Mouse (Mus musculus) CH12.LX (cell line): ENCODE measurements around the gene Rnaseh2c. TPM values are rescaled to one million over a fixed set of nuclear protein-coding genes. Genes with fewer than 3 reads are reported as not detected.
A peak's percentile ranks its signal among the peaks of the same experiment; 100 is the strongest.

Experiments
- DNase-seq: peaks from one replicate; pipeline ENCODE4 v3.0.0-alpha.2; 2013; ENCODE audit errors: extremely low read depth
- H3K27ac ChIP-seq: 2 replicates; pipeline ENCODE4 v1.5.1; 2012; ENCODE audit warnings: low read depth, mild to moderate bottlenecking, control low read depth, moderate library complexity; ENCODE audit not compliant: insufficient read depth
- H3K27me3 ChIP-seq: replicated peaks from 2 replicates; pipeline ENCODE3; 2012; ENCODE audit warnings: inconsistent platforms
- H3K36me3 ChIP-seq, 2 experiments: replicated peaks in 1 of 2; 2 replicates each; pipeline versions ENCODE3 to v1.6.1; 2012; ENCODE audit warnings: inconsistent platforms in 1 of 2, low read length in 1 of 2, mild to moderate bottlenecking in 1 of 2, mixed read lengths in 1 of 2, moderate library complexity in 1 of 2; ENCODE audit not compliant: control insufficient read depth in 1 of 2, insufficient read depth in 1 of 2
- H3K4me1 ChIP-seq, 2 experiments: 2 replicates each; pipeline ENCODE4 v1.6.1; 2012; ENCODE audit warnings: inconsistent platforms in 1 of 2, moderate library complexity in 1 of 2; ENCODE audit not compliant: insufficient read depth in 2 of 2, control insufficient read depth in 1 of 2
- H3K4me2 ChIP-seq: 2 replicates; pipeline ENCODE4 v1.6.1; 2012; ENCODE audit warnings: low read depth, mild to moderate bottlenecking, control low read depth; ENCODE audit not compliant: poor library complexity, insufficient read depth, severe bottlenecking
- H3K4me3 ChIP-seq, 3 experiments: fragments of 150-350 bp in 1 of 3; sonication (generic) in 1 of 3; replicated peaks in 1 of 3; 2 replicates each; pipeline versions ENCODE3 to v1.5.1; 2011 to 2012; ENCODE audit warnings: low read depth in 2 of 3, low read length in 2 of 3, mild to moderate bottlenecking in 2 of 3, moderate library complexity in 2 of 3, control low read depth in 1 of 3, improper control_type of control experiment in 1 of 3, inconsistent platforms in 1 of 3, mixed read lengths in 1 of 3; ENCODE audit not compliant: poor library complexity in 1 of 3
- H3K79me2 ChIP-seq: replicated peaks from 2 replicates; pipeline ENCODE4 v1.6.1; 2012; ENCODE audit warnings: mild to moderate bottlenecking, moderate library complexity; ENCODE audit not compliant: control insufficient read depth, poor library complexity, insufficient read depth, severe bottlenecking; ENCODE audit errors: extremely low read depth
- H3K9ac ChIP-seq: 2 replicates; pipeline ENCODE4 v1.6.1; 2012; ENCODE audit warnings: low read depth, mild to moderate bottlenecking, control low read depth, moderate library complexity; ENCODE audit not compliant: insufficient read depth
- H3K9me3 ChIP-seq: replicated peaks from 2 replicates; pipeline ENCODE3; 2012; ENCODE audit warnings: low read length, inconsistent platforms, mixed read lengths
- BHLHE40 ChIP-seq: IDR thresholded peaks from 2 replicates; pipeline ENCODE4 v1.6.1; 2011; ENCODE audit warnings: mild to moderate bottlenecking, low read depth, low read length, improper control_type of control experiment
- CHD2 ChIP-seq: IDR thresholded peaks from 2 replicates; pipeline ENCODE4 v1.6.1; 2011; ENCODE audit warnings: low read length, improper control_type of control experiment
- E2F4 ChIP-seq: IDR thresholded peaks from 2 replicates; pipeline ENCODE4 v1.6.1; 2011; ENCODE audit warnings: low read depth, low read length, improper control_type of control experiment; ENCODE audit not compliant: insufficient replicate concordance
- EP300 ChIP-seq: IDR thresholded peaks from 2 replicates; pipeline ENCODE4 v1.6.1; 2011; ENCODE audit warnings: low read length, improper control_type of control experiment
- ETS1 ChIP-seq: conservative IDR thresholded peaks from 2 replicates; pipeline ENCODE4 v1.6.1; 2012; ENCODE audit warnings: low read depth, mild to moderate bottlenecking, inconsistent platforms, low read length, improper control_type of control experiment, moderate library complexity
- HCFC1 ChIP-seq: IDR thresholded peaks from 2 replicates; pipeline ENCODE4 v1.6.1; 2012; ENCODE audit warnings: low read depth, mild to moderate bottlenecking, inconsistent platforms, low read length, improper control_type of control experiment
- IRF4 ChIP-seq: IDR thresholded peaks from 2 replicates; pipeline ENCODE4 v1.6.1; 2014; ENCODE audit warnings: low read depth, mild to moderate bottlenecking, inconsistent platforms, low read length, improper control_type of control experiment
- MAFK ChIP-seq: IDR thresholded peaks from 2 replicates; pipeline ENCODE4 v1.6.1; 2011; ENCODE audit warnings: low read length, improper control_type of control experiment; ENCODE audit not compliant: insufficient replicate concordance
- MEF2A ChIP-seq: IDR thresholded peaks from 2 replicates; pipeline ENCODE4 v1.6.1; 2014; ENCODE audit warnings: low read depth, mild to moderate bottlenecking, inconsistent platforms, low read length, improper control_type of control experiment, borderline replicate concordance
- MYC ChIP-seq: IDR thresholded peaks from 2 replicates; pipeline ENCODE4 v1.6.1; 2011; ENCODE audit warnings: low read depth, mild to moderate bottlenecking, improper control_type of control experiment, low read length
- NRF1 ChIP-seq: IDR thresholded peaks from 2 replicates; pipeline ENCODE4 v1.6.1; 2014; ENCODE audit warnings: low read depth, mild to moderate bottlenecking, inconsistent platforms, low read length, improper control_type of control experiment, moderate library complexity
- POLR2A ChIP-seq: IDR thresholded peaks from 2 replicates; pipeline ENCODE4 v1.6.1; 2011; ENCODE audit warnings: low read depth, mild to moderate bottlenecking, improper control_type of control experiment, low read length
- POLR2AphosphoS2 ChIP-seq: IDR thresholded peaks from 2 replicates; pipeline ENCODE4 v1.6.1; 2011; ENCODE audit warnings: low read depth, low read length, improper control_type of control experiment
- RCOR1 ChIP-seq: conservative IDR thresholded peaks from 2 replicates; pipeline ENCODE4 v1.6.1; 2012; ENCODE audit warnings: low read depth, mild to moderate bottlenecking, inconsistent platforms, low read length, improper control_type of control experiment
- SIN3A ChIP-seq: IDR thresholded peaks from 2 replicates; pipeline ENCODE4 v1.6.1; 2012; ENCODE audit warnings: low read length, improper control_type of control experiment, inconsistent platforms
- SMC3 ChIP-seq: IDR thresholded peaks from 2 replicates; pipeline ENCODE4 v1.6.1; 2011; ENCODE audit warnings: low read depth, low read length, improper control_type of control experiment
- UBTF ChIP-seq: IDR thresholded peaks from 2 replicates; pipeline ENCODE4 v1.6.1; 2012; ENCODE audit warnings: low read depth, mild to moderate bottlenecking, inconsistent platforms, low read length, improper control_type of control experiment, moderate library complexity
- USF2 ChIP-seq: conservative IDR thresholded peaks from 2 replicates; pipeline ENCODE4 v1.6.1; 2011; ENCODE audit warnings: low read depth, low read length, improper control_type of control experiment
- ZMIZ1 ChIP-seq: IDR thresholded peaks from 2 replicates; pipeline ENCODE4 v1.6.1; 2012; ENCODE audit warnings: low read depth, mild to moderate bottlenecking, inconsistent platforms, low read length, improper control_type of control experiment
- ZNF384 ChIP-seq: IDR thresholded peaks from 2 replicates; pipeline ENCODE4 v1.6.1; 2012; ENCODE audit warnings: low read depth, low read length, improper control_type of control experiment, inconsistent platforms
- dilution Hi-C: fragments of 300-500 bp; cut with MboI; formaldehyde crosslinking; loops from 2 replicates; pipeline ENCODE4 v1.14.3; 2020; ENCODE audit warnings: low sequenced_read_pairs; ENCODE audit not compliant: extremely low pct_unique_long_range_greater_than_20kb, extremely low pct_ligation_motif_present
- in situ Hi-C: fragments of 300-500 bp; cut with MboI; formaldehyde crosslinking; loops from 3 replicates; pipeline ENCODE4 v1.14.3; 2019; ENCODE audit warnings: low sequenced_read_pairs, low pct_ligation_motif_present, low pct_unique_long_range_greater_than_20kb, mixed read lengths
- polyA plus RNA-seq: library from polyadenylated mRNA; unstranded; fragments of >175 nt; gene quantifications from 2 replicates; pipeline ENCODE4 v1.2.1, GENCODE M21; 2012; ENCODE audit warnings: low read depth; ENCODE audit not compliant: insufficient read length
- total RNA-seq, 2 experiments: library from RNA; depleted of rRNA; stranded (reverse); fragments of 300-350 nt in 1 of 2; fragments of >200 nt in 1 of 2; gene quantifications; 2 replicates each; pipeline ENCODE4 v1.2.3; 2012 to 2014

Rnaseh2c gene
- total and polyA plus RNA-seq, 3 experiments, result 54.2 to 124 (median 79.0) TPM

DNA sequence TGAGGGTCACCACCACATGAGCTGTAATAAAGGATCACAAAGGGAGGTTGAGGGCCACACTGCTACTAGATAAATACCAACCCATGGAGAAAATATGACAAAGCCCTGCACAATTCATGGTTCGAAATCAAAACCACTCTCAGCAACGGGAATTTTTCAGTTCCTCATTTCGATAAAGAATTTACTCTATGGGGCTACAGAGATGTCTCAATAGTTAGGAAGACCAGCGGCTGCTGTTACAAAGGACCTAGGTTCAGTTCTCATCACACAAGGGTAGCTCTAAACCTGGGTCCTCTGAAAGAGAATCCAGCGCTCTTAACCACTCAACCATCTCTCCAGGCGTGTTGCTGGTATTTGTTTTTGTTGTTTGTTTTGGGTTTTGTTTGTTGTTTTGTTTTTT, 9.8 kb upstream of the Rnaseh2c start:
- Histone ChIP-seq H3K4me3 (no peak overlapping the region), H3K36me3 (no peaks in the 10 kb centered on the region), H3K79me2 (no peaks in the 10 kb centered on the region), H3K9me3 (no peaks in the 10 kb centered on the region), H3K27me3 (peaks cover 6% of the 10 kb centered on the region), H3K9ac (no peak overlapping the region), H3K27ac (no peak overlapping the region), H3K4me1 (peaks cover 7 to 12% of the 10 kb centered on the region in 2 experiments), H3K4me2 (no peak overlapping the region)
- no peak for TF ChIP-seq USF2
- TF ChIP-seq ZNF384, result no peak
- peak; percentile 86 for TF ChIP-seq IRF4
- 0 out of 2 replicates have a peak, but pooled peaks have one; percentile 36 for TF ChIP-seq RCOR1
- TF ChIP-seq EP300, result peak; percentile 83
- dilution Hi-C loops, result no loop called here
- in situ Hi-C loops, result no loop called here
- DNase-seq, result peak; percentile 29

DNA sequence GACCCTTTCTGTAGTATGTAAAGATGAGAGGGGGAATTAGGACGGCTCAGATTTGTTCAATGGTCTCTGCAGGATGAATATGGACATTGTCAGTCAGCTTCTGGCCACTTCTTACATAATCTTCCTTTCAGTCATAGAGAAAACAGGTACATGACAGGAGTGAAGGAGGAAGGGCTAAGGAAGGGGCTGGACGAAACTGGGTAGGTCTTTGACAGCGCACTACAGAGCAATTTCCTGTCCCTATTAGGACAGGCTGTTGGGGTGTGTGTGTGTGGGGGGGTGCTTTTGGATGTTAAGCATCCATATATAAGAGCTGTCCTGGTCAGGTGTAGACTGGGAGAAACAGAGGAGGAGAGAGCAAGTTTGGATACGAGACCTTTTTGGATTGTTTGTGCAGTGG, 2.4 kb upstream of the Rnaseh2c start:
- H3K79me2 ChIP-seq, result peaks cover 12% of the 10 kb centered on the region
- H3K36me3 ChIP-seq, result peaks cover 12 to 13% of the 10 kb centered on the region in 2 experiments
- no peak for DNase-seq
- dilution Hi-C loops (no loop called here), in situ Hi-C loops (no loop called here)
- H3K4me1 ChIP-seq, result peaks cover 10 to 24% of the 10 kb centered on the region in 2 experiments
- no peak overlapping the region for H3K27ac ChIP-seq
- no peak overlapping the region for H3K4me3 ChIP-seq
- H3K9me3 ChIP-seq, result no peaks in the 10 kb centered on the region
- H3K9ac ChIP-seq, result no peak overlapping the region
- H3K27me3 ChIP-seq, result no peaks in the 10 kb centered on the region
- no peak overlapping the region for H3K4me2 ChIP-seq
- no peak for TF ChIP-seq CHD2
- TF ChIP-seq POLR2A, result no peak
- TF ChIP-seq ZMIZ1, result no peak
- TF ChIP-seq MYC, result no peak
- TF ChIP-seq BHLHE40, result no peak
- no peak for TF ChIP-seq E2F4
- no peak for TF ChIP-seq ZNF384
- TF ChIP-seq SMC3, result no peak
- TF ChIP-seq SIN3A, result no peak
- no peak for TF ChIP-seq UBTF
- TF ChIP-seq IRF4, result no peak
- TF ChIP-seq ETS1, result no peak
- TF ChIP-seq EP300, result no peak
- no peak for TF ChIP-seq NRF1
- no peak for TF ChIP-seq HCFC1
- no peak for TF ChIP-seq MEF2A
- no peak for TF ChIP-seq POLR2AphosphoS2
- no peak for TF ChIP-seq MAFK
